Mouse (Mus musculus): ENCODE results near the gene Bcar3. TPM values are rescaled to one million over a fixed set of nuclear protein-coding genes. Genes with fewer than 3 reads are reported as not detected.

Bcar3 gene
- polyA plus RNA-seq, 1 experiment, result 8.8 TPM

- Histone ChIP-seq H3K4me3 (ENCODE audit: insufficient read depth, low read depth, low read length) (peak overlapping the region; percentile 84), H3K4me1 (ENCODE audit: control insufficient read depth, insufficient read depth, insufficient read length, low read length) (peaks cover 10% of the 10 kb centered on the region; the same call in 1 of the 2 replicates), H3K27ac (replicated peaks; ENCODE audit: low read depth, low read length) (peak overlapping the region; percentile 79)
Measured at GRCm38 (mm10) chr3:122419610-122420409, 125.9 kb downstream of the Bcar3 start.

DNA sequence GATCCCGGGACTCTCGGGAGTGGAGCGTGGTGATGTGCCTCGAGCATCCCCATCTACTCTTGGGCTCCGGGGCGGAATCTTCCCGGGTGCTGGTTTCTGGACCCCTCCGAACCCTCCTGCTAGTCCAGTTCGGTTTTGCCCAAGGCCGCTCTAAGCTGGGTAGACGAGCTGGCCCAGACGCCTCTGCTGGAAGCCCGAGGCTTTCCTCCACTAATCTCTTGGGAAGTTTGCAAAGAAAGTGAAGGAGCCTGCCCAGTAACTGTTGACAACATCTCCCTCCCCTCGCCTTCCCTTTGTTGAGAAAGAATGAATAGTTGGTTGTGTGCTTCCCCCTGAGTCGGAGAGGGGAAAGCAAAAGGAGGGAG is 126.5 kb downstream of the Bcar3 start:
- H3K4me3 ChIP-seq (ENCODE audit: insufficient read depth, low read depth, low read length), result peak overlapping the region; percentile 84
- H3K4me1 ChIP-seq (ENCODE audit: control insufficient read depth, insufficient read depth, insufficient read length, low read length), result peaks cover 10% of the 10 kb centered on the region; the same call in 1 of the 2 replicates
- peak overlapping the region; percentile 52; the same call in 1 of the 2 replicates for H3K27ac ChIP-seq (replicated peaks; ENCODE audit: low read depth, low read length)

GRCm38 (mm10) chr3:122421042-122421702 is 127.2 kb downstream of the Bcar3 start:
- Histone ChIP-seq H3K27ac (replicated peaks; ENCODE audit: low read depth, low read length) (no peak overlapping the region), H3K4me3 (ENCODE audit: insufficient read depth, low read depth, low read length) (peak overlapping the region; percentile 84), H3K4me1 (ENCODE audit: control insufficient read depth, insufficient read depth, insufficient read length, low read length) (peaks cover 10% of the 10 kb centered on the region; the same call in 1 of the 2 replicates)

GRCm38 (mm10) chr3:122421802-122422201 is 127.9 kb downstream of the Bcar3 start:
- Histone ChIP-seq H3K4me3 (ENCODE audit: insufficient read depth, low read depth, low read length) (no peak overlapping the region; the same call in 1 of the 2 replicates), H3K27ac (replicated peaks; ENCODE audit: low read depth, low read length) (no peak overlapping the region), H3K4me1 (ENCODE audit: control insufficient read depth, insufficient read depth, insufficient read length, low read length) (peaks cover 10% of the 10 kb centered on the region; the same call in 1 of the 2 replicates)

- no peak overlapping the region for H3K27ac ChIP-seq (replicated peaks; ENCODE audit: low read depth, low read length)
- peaks cover 10% of the 10 kb centered on the region; the same call in 1 of the 2 replicates for H3K4me1 ChIP-seq (ENCODE audit: control insufficient read depth, insufficient read depth, insufficient read length, low read length)
- no peak overlapping the region; the same call in 1 of the 2 replicates for H3K4me3 ChIP-seq (ENCODE audit: insufficient read depth, low read depth, low read length)
Measured at GRCm38 (mm10) chr3:122422276-122422675, 128.3 kb downstream of the Bcar3 start.

DNA sequence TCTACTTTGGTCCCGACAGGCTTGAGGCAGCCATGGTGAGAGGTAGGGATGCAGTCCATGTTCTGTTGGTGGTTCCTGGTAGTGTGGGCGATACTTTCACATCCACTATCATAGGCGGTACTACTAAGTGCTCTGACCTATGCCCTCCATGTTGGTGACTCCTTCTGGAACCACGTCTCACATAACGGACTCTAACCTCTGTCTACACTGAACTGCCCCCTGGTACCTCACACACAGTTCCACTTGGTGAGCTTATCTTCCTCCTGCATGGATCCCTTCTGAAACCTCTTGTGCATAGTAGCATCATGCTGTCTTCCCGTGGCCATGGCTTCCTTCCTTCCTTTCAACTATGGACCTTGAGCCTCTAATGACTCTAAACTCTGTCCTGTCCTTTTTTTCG is 129.7 kb downstream of the Bcar3 start:
- Histone ChIP-seq H3K4me1 (ENCODE audit: control insufficient read depth, insufficient read depth, insufficient read length, low read length) (peaks cover 10% of the 10 kb centered on the region; the same call in 1 of the 2 replicates), H3K27ac (replicated peaks; ENCODE audit: low read depth, low read length) (no peak overlapping the region), H3K4me3 (ENCODE audit: insufficient read depth, low read depth, low read length) (no peak overlapping the region)

- peaks cover 29% of the 10 kb centered on the region for H3K4me1 ChIP-seq (ENCODE audit: control insufficient read depth, insufficient read depth, insufficient read length, low read length)
- H3K27ac ChIP-seq (replicated peaks; ENCODE audit: low read depth, low read length), result no peak overlapping the region
Measured at GRCm38 (mm10) chr3:122428325-122428821, 134.4 kb downstream of the Bcar3 start.

GRCm38 (mm10) chr3:122430780-122431497 is 137.0 kb downstream of the Bcar3 start:
- Histone ChIP-seq H3K4me3 (ENCODE audit: insufficient read depth, low read depth, low read length) (no peak overlapping the region), H3K27ac (replicated peaks; ENCODE audit: low read depth, low read length) (0 out of 2 replicates have a peak overlapping the region, but pooled peaks have one; percentile 4), H3K4me1 (ENCODE audit: control insufficient read depth, insufficient read depth, insufficient read length, low read length) (peaks cover 24% of the 10 kb centered on the region)

More at GRCm38 (mm10) chr3:122428325-122428821, 134.4 kb downstream of the Bcar3 start:
- no peak overlapping the region for H3K4me3 ChIP-seq (ENCODE audit: insufficient read depth, low read depth, low read length)

DNA sequence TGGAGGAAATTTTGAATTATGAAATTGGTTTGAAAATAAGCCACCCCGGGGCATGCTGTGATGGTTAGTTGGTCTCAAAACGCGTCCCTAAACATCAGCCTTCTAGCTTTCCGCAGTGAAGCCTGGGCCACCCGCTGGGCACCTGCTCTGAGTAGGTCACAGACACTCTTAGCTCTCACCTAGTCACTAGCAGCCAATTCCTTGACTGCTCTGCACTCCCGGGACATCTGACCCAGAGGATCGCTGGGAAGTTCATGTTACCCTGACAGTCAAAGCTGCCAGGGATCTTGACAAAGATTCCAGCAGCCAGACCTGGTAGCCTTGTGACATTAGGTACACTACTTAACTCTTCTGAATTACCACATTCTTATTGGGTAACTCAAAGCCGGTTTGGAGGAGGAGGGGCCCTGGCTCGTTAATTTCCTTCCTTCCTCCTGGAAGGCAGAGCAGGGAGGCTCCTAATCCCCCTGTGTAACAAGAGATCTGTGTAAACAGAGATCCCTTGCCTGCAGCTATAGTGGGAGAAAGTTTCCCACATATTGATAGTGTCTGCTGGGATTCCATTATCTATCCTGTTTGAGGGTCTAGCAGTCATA is 139.0 kb downstream of the Bcar3 start:
- peaks cover 27% of the 10 kb centered on the region for H3K4me1 ChIP-seq (ENCODE audit: control insufficient read depth, insufficient read depth, insufficient read length, low read length)
- H3K27ac ChIP-seq (replicated peaks; ENCODE audit: low read depth, low read length), result peak overlapping the region; percentile 58
- H3K4me3 ChIP-seq (ENCODE audit: insufficient read depth, low read depth, low read length), result no peak overlapping the region

DNA sequence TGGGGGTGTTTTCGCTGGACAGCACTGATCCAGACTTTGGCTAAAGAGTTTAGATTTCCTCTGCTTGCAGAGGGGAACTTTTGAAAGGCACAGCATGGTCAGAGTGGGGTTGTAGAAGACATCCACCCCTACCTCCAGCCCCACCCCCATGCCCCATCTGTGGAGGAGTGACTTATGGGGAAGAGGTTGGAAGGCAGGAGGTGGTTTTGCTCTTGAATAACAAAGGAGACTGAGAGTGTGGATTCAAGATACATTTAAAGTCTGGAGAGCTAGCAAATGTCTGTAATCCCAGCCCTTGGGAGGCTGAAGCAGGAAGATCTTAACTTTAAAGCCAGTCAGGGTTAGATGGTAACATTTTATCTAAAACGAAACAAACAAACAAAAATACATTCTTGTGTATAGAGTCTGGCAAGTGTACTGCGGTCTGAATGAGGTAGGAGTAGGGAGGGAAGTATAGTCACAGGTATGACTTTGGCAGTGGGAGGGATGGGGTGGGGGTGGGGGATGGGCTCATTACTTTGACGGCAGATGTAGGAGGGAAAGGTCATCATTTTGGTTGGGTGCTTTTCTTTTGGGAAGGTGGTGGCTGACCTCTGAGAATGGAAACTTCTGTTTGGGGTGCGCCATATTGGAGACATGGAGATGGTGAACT is 140.2 kb downstream of the Bcar3 start:
- H3K27ac ChIP-seq (replicated peaks; ENCODE audit: low read depth, low read length), result no peak overlapping the region
- peaks cover 27% of the 10 kb centered on the region for H3K4me1 ChIP-seq (ENCODE audit: control insufficient read depth, insufficient read depth, insufficient read length, low read length)

DNA sequence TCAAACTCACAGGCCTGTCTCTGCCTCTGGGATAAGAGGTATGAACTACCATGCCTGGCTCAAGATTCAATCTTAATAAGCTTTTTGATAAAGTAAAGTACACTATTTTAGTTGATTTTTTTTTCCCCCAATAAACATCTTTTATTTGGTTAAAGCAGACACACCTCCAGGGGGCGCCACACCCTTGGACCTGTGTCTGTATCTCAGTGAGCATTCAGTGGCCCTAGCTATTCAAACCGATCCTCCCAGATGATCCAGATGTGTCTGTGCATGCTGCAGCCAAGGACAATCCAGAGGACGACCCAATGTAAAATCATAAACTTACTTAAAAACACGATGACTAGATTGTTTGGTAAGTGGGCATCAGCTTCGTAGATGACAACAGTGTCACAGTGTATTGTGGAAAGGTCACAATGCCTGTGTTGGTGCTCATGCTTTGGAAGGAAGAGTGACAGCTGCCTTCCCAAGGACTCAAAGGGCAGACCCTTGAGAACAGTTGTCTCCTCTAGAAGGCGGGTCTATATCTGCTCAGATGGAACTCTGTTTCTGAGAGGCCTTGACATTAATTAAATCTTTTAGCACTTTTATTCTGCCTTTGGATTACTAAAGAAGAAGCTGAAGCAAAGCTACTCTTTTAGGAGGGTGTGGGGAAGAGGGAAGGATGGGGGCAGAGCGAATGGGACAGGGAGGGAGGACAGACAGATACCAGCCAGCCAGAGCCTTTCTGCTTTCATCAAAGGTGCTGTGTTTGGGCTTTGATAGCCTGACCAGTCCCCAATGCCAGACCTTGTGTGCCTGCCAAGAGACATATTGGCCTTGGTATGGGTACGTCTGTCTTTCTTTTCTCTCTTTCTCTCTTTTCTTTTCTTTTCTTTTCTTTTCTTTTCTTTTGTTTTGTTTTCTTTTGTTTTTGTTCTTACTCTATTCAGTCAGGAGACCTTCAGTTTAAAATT is 141.3 kb downstream of the Bcar3 start:
- no peak overlapping the region for H3K4me3 ChIP-seq (ENCODE audit: insufficient read depth, low read depth, low read length)
- H3K4me1 ChIP-seq (ENCODE audit: control insufficient read depth, insufficient read depth, insufficient read length, low read length), result peaks cover 27% of the 10 kb centered on the region
- no peak overlapping the region for H3K27ac ChIP-seq (replicated peaks; ENCODE audit: low read depth, low read length)

More for the DNA sequence above, 140.2 kb downstream of the Bcar3 start:
- H3K4me3 ChIP-seq (ENCODE audit: insufficient read depth, low read depth, low read length), result no peak overlapping the region

DNA sequence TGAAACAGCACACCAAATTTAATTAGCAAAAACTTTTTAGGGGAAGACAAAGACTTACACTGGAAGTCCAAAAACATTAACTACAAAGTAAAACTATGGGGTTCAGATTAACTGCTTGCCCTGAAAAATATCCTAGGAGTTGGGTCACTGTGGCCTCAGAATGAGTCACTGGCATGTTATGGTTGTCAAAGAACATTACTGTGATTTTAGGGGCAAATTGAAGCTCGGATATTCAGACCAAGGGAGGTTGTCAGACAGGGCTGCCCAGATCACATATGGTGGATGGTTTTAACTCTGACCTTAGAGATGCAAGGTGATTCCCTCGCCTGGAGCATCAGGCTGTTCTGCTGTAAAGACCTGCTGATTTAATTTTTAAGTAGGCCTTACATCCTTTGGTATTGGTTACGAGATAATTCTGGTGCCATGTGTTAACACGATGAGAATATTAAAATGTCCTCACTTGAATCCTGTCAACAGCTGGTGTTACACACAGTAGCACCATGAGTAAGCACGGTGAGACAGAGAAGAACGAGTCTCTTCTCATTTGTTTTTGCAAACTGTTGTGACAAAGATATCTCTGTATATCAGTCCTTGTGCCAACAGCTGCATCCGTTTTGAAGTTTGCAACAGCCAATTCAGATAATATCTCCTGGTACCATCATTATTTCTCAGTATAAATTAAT is 144.3 kb downstream of the Bcar3 start:
- no peak overlapping the region for H3K4me3 ChIP-seq (ENCODE audit: insufficient read depth, low read depth, low read length)
- H3K27ac ChIP-seq (replicated peaks; ENCODE audit: low read depth, low read length), result no peak overlapping the region
- H3K4me1 ChIP-seq (ENCODE audit: control insufficient read depth, insufficient read depth, insufficient read length, low read length), result peaks cover 5% of the 10 kb centered on the region; the same call in 1 of the 2 replicates

GRCm38 (mm10) chr3:122445696-122446095 is 151.8 kb downstream of the Bcar3 start:
- Histone ChIP-seq H3K4me1 (ENCODE audit: control insufficient read depth, insufficient read depth, insufficient read length, low read length) (no peaks in the 10 kb centered on the region), H3K4me3 (ENCODE audit: insufficient read depth, low read depth, low read length) (no peak overlapping the region), H3K27ac (replicated peaks; ENCODE audit: low read depth, low read length) (no peak overlapping the region)
